Mouse (Mus musculus) CH12.LX (cell line): ENCODE measurements at regions not wholly inside any gene's neighbourhood (a gene's known extent, or its start where the extent isn't known, plus 50 kb on each side); places are given as distances from the start of the nearest gene placed in this dataset.

Experiments
- DNase-seq: peaks from one replicate; pipeline ENCODE4 v3.0.0-alpha.2; 2013; ENCODE audit errors: extremely low read depth
- H3K27ac ChIP-seq: 2 replicates; pipeline ENCODE4 v1.5.1; 2012; ENCODE audit warnings: low read depth, mild to moderate bottlenecking, control low read depth, moderate library complexity; ENCODE audit not compliant: insufficient read depth
- H3K27me3 ChIP-seq: replicated peaks from 2 replicates; pipeline ENCODE3; 2012; ENCODE audit warnings: inconsistent platforms
- H3K36me3 ChIP-seq, 2 experiments: replicated peaks in 1 of 2; 2 replicates each; pipeline versions ENCODE3 to v1.6.1; 2012; ENCODE audit warnings: inconsistent platforms in 1 of 2, low read length in 1 of 2, mild to moderate bottlenecking in 1 of 2, mixed read lengths in 1 of 2, moderate library complexity in 1 of 2; ENCODE audit not compliant: control insufficient read depth in 1 of 2, insufficient read depth in 1 of 2
- H3K4me1 ChIP-seq, 2 experiments: 2 replicates each; pipeline ENCODE4 v1.6.1; 2012; ENCODE audit warnings: inconsistent platforms in 1 of 2, moderate library complexity in 1 of 2; ENCODE audit not compliant: insufficient read depth in 2 of 2, control insufficient read depth in 1 of 2
- H3K4me2 ChIP-seq: 2 replicates; pipeline ENCODE4 v1.6.1; 2012; ENCODE audit warnings: low read depth, mild to moderate bottlenecking, control low read depth; ENCODE audit not compliant: poor library complexity, insufficient read depth, severe bottlenecking
- H3K4me3 ChIP-seq, 3 experiments: fragments of 150-350 bp in 1 of 3; sonication (generic) in 1 of 3; replicated peaks in 1 of 3; 2 replicates each; pipeline versions ENCODE3 to v1.5.1; 2011 to 2012; ENCODE audit warnings: low read depth in 2 of 3, low read length in 2 of 3, mild to moderate bottlenecking in 2 of 3, moderate library complexity in 2 of 3, control low read depth in 1 of 3, improper control_type of control experiment in 1 of 3, inconsistent platforms in 1 of 3, mixed read lengths in 1 of 3; ENCODE audit not compliant: poor library complexity in 1 of 3
- H3K79me2 ChIP-seq: replicated peaks from 2 replicates; pipeline ENCODE4 v1.6.1; 2012; ENCODE audit warnings: mild to moderate bottlenecking, moderate library complexity; ENCODE audit not compliant: control insufficient read depth, poor library complexity, insufficient read depth, severe bottlenecking; ENCODE audit errors: extremely low read depth
- H3K9ac ChIP-seq: 2 replicates; pipeline ENCODE4 v1.6.1; 2012; ENCODE audit warnings: low read depth, mild to moderate bottlenecking, control low read depth, moderate library complexity; ENCODE audit not compliant: insufficient read depth
- H3K9me3 ChIP-seq: replicated peaks from 2 replicates; pipeline ENCODE3; 2012; ENCODE audit warnings: low read length, inconsistent platforms, mixed read lengths
- BHLHE40 ChIP-seq: IDR thresholded peaks from 2 replicates; pipeline ENCODE4 v1.6.1; 2011; ENCODE audit warnings: mild to moderate bottlenecking, low read depth, low read length, improper control_type of control experiment
- CHD1 ChIP-seq: IDR thresholded peaks from 2 replicates; pipeline ENCODE4 v1.6.1; 2012; ENCODE audit warnings: low read depth, low read length, improper control_type of control experiment, inconsistent platforms
- CTCF ChIP-seq, 2 experiments: IDR thresholded peaks in 1 of 2; conservative IDR thresholded peaks in 1 of 2; 2 replicates each; pipeline ENCODE4 v1.5.1; 2011 to 2012; ENCODE audit warnings: low read depth in 2 of 2, low read length in 2 of 2, improper control_type of control experiment in 1 of 2, inconsistent platforms in 1 of 2, mild to moderate bottlenecking in 1 of 2, moderate library complexity in 1 of 2
- E2F4 ChIP-seq: IDR thresholded peaks from 2 replicates; pipeline ENCODE4 v1.6.1; 2011; ENCODE audit warnings: low read depth, low read length, improper control_type of control experiment; ENCODE audit not compliant: insufficient replicate concordance
- EP300 ChIP-seq: IDR thresholded peaks from 2 replicates; pipeline ENCODE4 v1.6.1; 2011; ENCODE audit warnings: low read length, improper control_type of control experiment
- GABPA ChIP-seq: IDR thresholded peaks from 2 replicates; pipeline ENCODE4 v1.6.1; 2012; ENCODE audit warnings: low read depth, low read length, improper control_type of control experiment, inconsistent platforms; ENCODE audit not compliant: insufficient replicate concordance
- HCFC1 ChIP-seq: IDR thresholded peaks from 2 replicates; pipeline ENCODE4 v1.6.1; 2012; ENCODE audit warnings: low read depth, mild to moderate bottlenecking, inconsistent platforms, low read length, improper control_type of control experiment
- IRF4 ChIP-seq: IDR thresholded peaks from 2 replicates; pipeline ENCODE4 v1.6.1; 2014; ENCODE audit warnings: low read depth, mild to moderate bottlenecking, inconsistent platforms, low read length, improper control_type of control experiment
- JUN ChIP-seq: IDR thresholded peaks from 2 replicates; pipeline ENCODE4 v1.6.1; 2011; ENCODE audit warnings: low read depth, mild to moderate bottlenecking, low read length, improper control_type of control experiment, moderate library complexity; ENCODE audit not compliant: insufficient read depth
- JUND ChIP-seq: conservative IDR thresholded peaks from 2 replicates; pipeline ENCODE4 v1.6.1; 2011; ENCODE audit warnings: low read depth, low read length, improper control_type of control experiment
- MAFK ChIP-seq: IDR thresholded peaks from 2 replicates; pipeline ENCODE4 v1.6.1; 2011; ENCODE audit warnings: low read length, improper control_type of control experiment; ENCODE audit not compliant: insufficient replicate concordance
- MAX ChIP-seq: IDR thresholded peaks from 2 replicates; pipeline ENCODE4 v1.6.1; 2011; ENCODE audit warnings: low read length, improper control_type of control experiment
- MAZ ChIP-seq: IDR thresholded peaks from 2 replicates; pipeline ENCODE4 v1.6.1; 2012; ENCODE audit warnings: low read depth, mild to moderate bottlenecking, inconsistent platforms, low read length, improper control_type of control experiment, moderate library complexity
- MEF2A ChIP-seq: IDR thresholded peaks from 2 replicates; pipeline ENCODE4 v1.6.1; 2014; ENCODE audit warnings: low read depth, mild to moderate bottlenecking, inconsistent platforms, low read length, improper control_type of control experiment, borderline replicate concordance
- MXI1 ChIP-seq: IDR thresholded peaks from 2 replicates; pipeline ENCODE4 v1.6.1; 2011; ENCODE audit warnings: mild to moderate bottlenecking, low read depth, low read length, improper control_type of control experiment
- PAX5 ChIP-seq: IDR thresholded peaks from 2 replicates; pipeline ENCODE4 v1.6.1; 2012; ENCODE audit warnings: low read length, inconsistent platforms, mixed read lengths
- POLR2A ChIP-seq: IDR thresholded peaks from 2 replicates; pipeline ENCODE4 v1.6.1; 2011; ENCODE audit warnings: low read depth, mild to moderate bottlenecking, improper control_type of control experiment, low read length
- POLR2AphosphoS2 ChIP-seq: IDR thresholded peaks from 2 replicates; pipeline ENCODE4 v1.6.1; 2011; ENCODE audit warnings: low read depth, low read length, improper control_type of control experiment
- RAD21 ChIP-seq: IDR thresholded peaks from 2 replicates; pipeline ENCODE4 v1.6.1; 2011; ENCODE audit warnings: low read depth, mild to moderate bottlenecking, low read length, improper control_type of control experiment, moderate library complexity
- RCOR1 ChIP-seq: conservative IDR thresholded peaks from 2 replicates; pipeline ENCODE4 v1.6.1; 2012; ENCODE audit warnings: low read depth, mild to moderate bottlenecking, inconsistent platforms, low read length, improper control_type of control experiment
- SMC3 ChIP-seq: IDR thresholded peaks from 2 replicates; pipeline ENCODE4 v1.6.1; 2011; ENCODE audit warnings: low read depth, low read length, improper control_type of control experiment
- TBP ChIP-seq: conservative IDR thresholded peaks from 2 replicates; pipeline ENCODE4 v1.6.1; 2011; ENCODE audit warnings: low read depth, low read length, improper control_type of control experiment
- TCF12 ChIP-seq: IDR thresholded peaks from 2 replicates; pipeline ENCODE4 v1.6.1; 2014; ENCODE audit warnings: low read depth, mild to moderate bottlenecking, inconsistent platforms, low read length, improper control_type of control experiment
- USF1 ChIP-seq: IDR thresholded peaks from 2 replicates; pipeline ENCODE4 v1.6.1; 2014; ENCODE audit warnings: low read depth, mild to moderate bottlenecking, inconsistent platforms, low read length, improper control_type of control experiment
- ZKSCAN1 ChIP-seq: IDR thresholded peaks from 2 replicates; pipeline ENCODE4 v1.6.1; 2012; ENCODE audit warnings: low read depth, inconsistent platforms, low read length, improper control_type of control experiment, borderline replicate concordance
- ZNF384 ChIP-seq: IDR thresholded peaks from 2 replicates; pipeline ENCODE4 v1.6.1; 2012; ENCODE audit warnings: low read depth, low read length, improper control_type of control experiment, inconsistent platforms
- dilution Hi-C: fragments of 300-500 bp; cut with MboI; formaldehyde crosslinking; loops from 2 replicates; pipeline ENCODE4 v1.14.3; 2020; ENCODE audit warnings: low sequenced_read_pairs; ENCODE audit not compliant: extremely low pct_unique_long_range_greater_than_20kb, extremely low pct_ligation_motif_present
- in situ Hi-C: fragments of 300-500 bp; cut with MboI; formaldehyde crosslinking; loops from 3 replicates; pipeline ENCODE4 v1.14.3; 2019; ENCODE audit warnings: low sequenced_read_pairs, low pct_ligation_motif_present, low pct_unique_long_range_greater_than_20kb, mixed read lengths

DNA sequence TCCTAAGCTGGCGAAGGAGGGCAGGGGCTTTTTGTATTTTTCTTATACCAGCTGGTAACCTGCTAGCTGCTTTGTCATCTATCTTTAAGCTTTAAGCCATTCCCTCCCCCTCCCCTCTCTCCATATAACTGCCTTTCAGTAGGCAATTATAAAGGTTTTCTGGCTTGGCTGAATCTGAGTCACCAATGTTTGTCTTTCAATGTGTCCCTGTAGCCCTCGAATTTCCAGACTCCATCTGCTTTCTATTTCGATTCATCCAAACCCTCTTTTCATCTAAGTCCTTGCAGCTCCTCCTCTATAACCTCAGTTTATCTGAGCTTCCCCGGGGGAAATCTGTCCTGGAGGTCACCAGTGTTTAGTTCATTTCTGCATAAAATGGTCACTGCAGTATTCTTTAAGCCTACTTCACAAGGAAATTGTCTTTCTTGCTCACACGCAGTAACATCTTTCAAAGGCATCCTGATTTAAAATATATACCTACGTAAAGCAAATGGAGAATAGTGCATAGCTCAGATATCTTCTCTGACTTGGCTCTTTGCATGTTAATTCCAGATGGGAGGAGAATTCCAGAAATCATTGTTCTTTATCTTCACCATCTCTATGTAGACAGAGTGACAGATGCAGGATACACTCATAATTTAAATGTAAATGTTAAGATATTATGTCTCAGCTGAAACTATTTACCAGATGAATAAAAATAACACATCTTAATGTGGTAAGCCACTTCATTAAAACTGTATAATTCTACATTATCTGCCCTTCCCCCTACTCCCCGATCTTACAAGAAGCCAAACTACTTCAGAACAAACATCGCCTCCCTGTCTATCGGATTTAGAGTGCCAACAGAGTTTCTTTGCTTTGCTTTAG, 272.4 kb upstream of the Cblb start:
- H3K36me3 ChIP-seq = no peaks in the 10 kb centered on the region
- H3K4me2 ChIP-seq = no peak overlapping the region
- no peak overlapping the region for H3K27ac ChIP-seq
- H3K9ac ChIP-seq = no peak overlapping the region
- no peaks in the 10 kb centered on the region for H3K27me3 ChIP-seq
- dilution Hi-C loops = no loop called here
- peaks cover 0 to 3% of the 10 kb centered on the region in 2 experiments; a peak in 3 of 4 replicates for H3K4me1 ChIP-seq
- H3K4me3 ChIP-seq = no peak overlapping the region
- no peaks in the 10 kb centered on the region for H3K79me2 ChIP-seq
- in situ Hi-C loops = no loop called here
- no peak for TF ChIP-seq MXI1
- no peak for TF ChIP-seq GABPA
- TF ChIP-seq BHLHE40 = no peak
- no peak for TF ChIP-seq EP300
- TF ChIP-seq MAX = no peak
- TF ChIP-seq CTCF (conservative IDR thresholded peaks at IDR 0.05 in 1 of 2, IDR thresholded peaks at IDR 0.05 in 1 of 2; ENCODE audit: low read depth in 2 of 2, low read length in 2 of 2) = no peak
- no peak for TF ChIP-seq CHD1
- TF ChIP-seq ZKSCAN1 = no peak
- TF ChIP-seq MAZ = no peak
- TF ChIP-seq JUND = no peak
- TF ChIP-seq PAX5 = no peak
- no peak for TF ChIP-seq TCF12
- no peak for TF ChIP-seq IRF4
- TF ChIP-seq POLR2A = no peak
- no peak for TF ChIP-seq MEF2A
- TF ChIP-seq RAD21 = no peak
- no peaks in the 10 kb centered on the region for H3K9me3 ChIP-seq
- DNase-seq = no peak

DNA sequence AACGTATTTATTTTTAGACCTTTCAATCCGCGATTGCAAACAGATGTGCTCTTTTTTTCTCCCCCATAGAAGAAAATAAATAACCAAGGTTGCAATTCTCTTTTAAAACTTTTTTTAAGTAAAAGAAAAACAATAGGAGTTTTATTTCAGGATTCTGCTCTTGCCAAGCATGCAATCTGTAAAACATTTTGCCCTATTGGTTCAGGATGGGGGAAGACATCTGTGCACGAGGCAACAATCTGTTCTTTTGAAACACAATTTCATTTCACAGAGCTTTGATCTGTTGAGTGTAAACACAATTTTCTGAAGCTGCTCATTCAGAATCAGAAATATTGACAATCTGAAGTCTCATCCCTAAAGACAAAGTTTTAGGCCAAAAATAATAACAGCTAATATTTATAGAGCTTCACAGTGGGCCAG, 271.8 kb upstream of the Cblb start:
- Histone ChIP-seq H3K36me3 (no peaks in the 10 kb centered on the region), H3K27ac (no peak overlapping the region), H3K4me3 (no peak overlapping the region), H3K9me3 (no peaks in the 10 kb centered on the region), H3K9ac (no peak overlapping the region), H3K4me2 (no peak overlapping the region), H3K4me1 (peaks cover 0 to 3% of the 10 kb centered on the region in 2 experiments; a peak in 3 of 4 replicates), H3K27me3 (no peaks in the 10 kb centered on the region), H3K79me2 (no peaks in the 10 kb centered on the region)
- in situ Hi-C loops = no loop called here
- TF ChIP-seq RCOR1 (no peak), CHD1 (no peak), MAFK (no peak), HCFC1 (no peak), TBP (no peak), USF1 (no peak), ZNF384 (no peak), POLR2AphosphoS2 (no peak), BHLHE40 (no peak), E2F4 (no peak), EP300 (no peak), JUN (no peak), CTCF (conservative IDR thresholded peaks at IDR 0.05 in 1 of 2, IDR thresholded peaks at IDR 0.05 in 1 of 2; ENCODE audit: low read depth in 2 of 2, low read length in 2 of 2) (no peak), SMC3 (no peak), MAX (no peak)
- dilution Hi-C loops = no loop called here
- DNase-seq = no peak
